Mouse (Mus musculus) adrenal gland, adult 8-10 months (tissue): ENCODE data around the gene Ankk1. TPM values are rescaled to one million over a fixed set of nuclear protein-coding genes. Genes with fewer than 3 reads are reported as not detected.

Source experiments
- total RNA-seq, 4 experiments: library from RNA; stranded (reverse); gene quantifications; 2 replicates each; pipeline ENCODE4 v1.2.4; 2022

The Ankk1 gene
- total RNA-seq, 4 experiments from 2014 or later: not detected

Other genes with a start within 250 kb of the Ankk1 start
- not detected for gene Gm4894, start 176.5 kb downstream of the Ankk1 start, total RNA-seq
- 1 to 10 TPM; 2.1 to 4.1 (median 2.6) TPM for gene Drd2, start 86.4 kb downstream of the Ankk1 start, total RNA-seq
- 10 to 100 TPM in 3 of 4 experiments, 1 to 10 TPM in 1; 9.7 to 17.5 (median 14.1) TPM for gene Ttc12, start 59.2 kb upstream of the Ankk1 start, total RNA-seq